In genomic region chr13:52673272-52673671, GRCm38 (mm10) we compare ENCODE assay signal across 19 mouse cellular contexts.
A peak's percentile ranks its signal among the peaks of the same experiment; 100 is the strongest.
DNase-seq lines count a peak whose midpoint lies in the region; ATAC-seq and TF ChIP-seq lines count a peak whose summit lies in the region.
"Had no signal": no experiment of that assay in that cellular context is flagged by ENCODE, and none has a peak within 500 bp of the region (broad histone marks: within the 10 kb centered on the region; RNA-seq: fewer than 3 reads in every experiment).

No protein-coding gene starts in this region.

- peaks cover 31% of the 10 kb centered on the region for H3K4me1 ChIP-seq in limb, embryonic 12.5 days (replicated peaks)
- H3K4me1 ChIP-seq: embryonic facial prominence, embryonic 15.5 days; forebrain, embryonic 12.5 days; hindbrain, embryonic 13.5 days; midbrain, embryonic 12.5 days had no signal

- TF ChIP-seq CTCF in Patski (IDR thresholded peaks at IDR 0.05): no peak

- in situ Hi-C loops in Patski (cut with MboI; ENCODE audit: low pct_unique_long_range_greater_than_20kb): no loop called here

- H3K36me3 ChIP-seq in limb, embryonic 12.5 days: no peaks in the 10 kb centered on the region
- H3K36me3 ChIP-seq: embryonic facial prominence, embryonic 15.5 days; forebrain, embryonic 12.5 days; heart, embryonic 10.5 days; hindbrain, embryonic 13.5 days; limb, embryonic 15.5 days; midbrain, embryonic 12.5 days had no signal

- ATAC-seq in Patski: peak; percentile 13
- no peak for ATAC-seq in limb, embryonic 12.5 days (ENCODE audit: insufficient number of reproducible peaks, insufficient read depth, low FRiP score, low TSS enrichment, low read depth)

- intact Hi-C loops in heart, postnatal 10 days (cut with DNase I): no loop called here

- H3K4me2 ChIP-seq in limb, embryonic 12.5 days: no peak overlapping the region
- H3K4me2 ChIP-seq: embryonic facial prominence, embryonic 15.5 days; forebrain, embryonic 12.5 days; hindbrain, embryonic 13.5 days; limb, embryonic 15.5 days; midbrain, embryonic 12.5 days had no signal

- H3K9me3 ChIP-seq in limb, embryonic 12.5 days: peaks cover 4% of the 10 kb centered on the region; the same call in 1 of the 2 replicates
- H3K9me3 ChIP-seq: embryonic facial prominence, embryonic 15.5 days; forebrain, embryonic 12.5 days; heart, embryonic 10.5 days; hindbrain, embryonic 13.5 days; limb, embryonic 15.5 days; midbrain, embryonic 12.5 days had no signal

- no peak overlapping the region for H3K9ac ChIP-seq in limb, embryonic 12.5 days (replicated peaks)
- H3K9ac ChIP-seq: embryonic facial prominence, embryonic 15.5 days; forebrain, embryonic 12.5 days; hindbrain, embryonic 13.5 days; limb, embryonic 15.5 days; midbrain, embryonic 12.5 days had no signal

- POLR2A ChIA-PET in Patski (lab: Charles Lee): interaction anchor here (1.1 kb wide), 1 partner anchor 31 kb away, joined by 3 read pairs; no protein-coding TSS in a partner anchor

- no peaks in the 10 kb centered on the region for H3K27me3 ChIP-seq in Patski
- H3K27me3 ChIP-seq in limb, embryonic 12.5 days: no peaks in the 10 kb centered on the region
- H3K27me3 ChIP-seq: embryonic facial prominence, embryonic 15.5 days; forebrain, embryonic 12.5 days; hindbrain, embryonic 13.5 days; limb, embryonic 15.5 days; midbrain, embryonic 12.5 days had no signal

- 38% methylated on average over 4 of the region's 4 CpGs for WGBS in limb, embryonic 12.5 days

- peak overlapping the region; percentile 29; the same call in 1 of the 2 replicates for H3K27ac ChIP-seq in limb, embryonic 12.5 days
- H3K27ac ChIP-seq: embryonic facial prominence, embryonic 15.5 days; forebrain, embryonic 12.5 days; heart, embryonic 10.5 days; hindbrain, embryonic 13.5 days; limb, embryonic 15.5 days; midbrain, embryonic 12.5 days had no signal

- H3K4me3 ChIP-seq in limb, embryonic 12.5 days (replicated peaks): no peak overlapping the region
- H3K4me3 ChIP-seq: embryonic facial prominence, embryonic 15.5 days; forebrain, embryonic 12.5 days; heart, embryonic 10.5 days; hindbrain, embryonic 13.5 days; limb, embryonic 15.5 days; midbrain, embryonic 12.5 days had no signal

- CTCF ChIA-PET in Patski (lab: Charles Lee): interaction anchor here (1.5 to 1.6 kb wide), 2 partner anchors 10 to 22 kb away, joined by 6 to 7 read pairs; no protein-coding TSS in a partner anchor

- DNase-seq in layer of hippocampus, adult 18-20 months (ENCODE audit: low spot score in 2 of 2): peak; percentile 22 to 43
- DNase-seq in layer of hippocampus, postnatal 36 days: no peak
- DNase-seq in 416B (ENCODE audit: low read depth): peak; percentile 85
- DNase-seq in Patski (ENCODE audit: low read depth, low spot score): no peak
- DNase-seq in heart, postnatal 10 days: no peak
- no peak for DNase-seq in thymus, postnatal 4 days
- DNase-seq: adrenal gland, adult 8-10 months; cerebellum, adult 18-20 months; cerebellum, postnatal 36 days; gastrocnemius, postnatal 36 days; heart, postnatal 14 days; right cerebral cortex, postnatal 4 days had no signal

Comparison
In these comparisons a context has a peak if more than half of its experiments do, and no peak if none do; other contexts are left out.
1. DNase-seq: peak in layer of hippocampus, adult 18-20 months (2 of 2) and 416B (single experiment); none in layer of hippocampus, postnatal 36 days (0 of 2), Patski (single experiment), heart, postnatal 10 days (0 of 2) and thymus, postnatal 4 days (single experiment).